Mouse (Mus musculus): ENCODE measurements around the gene Abhd8. TPM values are rescaled to one million over a fixed set of nuclear protein-coding genes. Genes with fewer than 3 reads are reported as not detected.

Abhd8 gene
- total RNA-seq (2012; rRNA removed) = 11.7 and 12.2 TPM in 2 replicates

GRCm38 (mm10) chr8:71463188-71464033 is at the start of gene Abhd8:
Gene Abhd8, minus strand, starts transcription at chr8:71463655.
- peaks cover 3% of the 10 kb centered on the region; the same call in 1 of the 2 replicates for H3K36me3 ChIP-seq (ENCODE audit: control insufficient read depth, insufficient read depth, low read length, poor library complexity, severe bottlenecking)
- TF ChIP-seq ZC3H11A (IDR thresholded peaks at IDR 0.05; ENCODE audit: borderline replicate concordance, low read depth, low read length) (no peak), ZNF384 (IDR thresholded peaks at IDR 0.05; ENCODE audit: low read depth, low read length) (no peak), MAFK (IDR thresholded peaks at IDR 0.05; ENCODE audit: insufficient read depth, low read depth, low read length) (no peak), HCFC1 (IDR thresholded peaks at IDR 0.05; ENCODE audit: borderline replicate concordance, insufficient read depth, low read length) (peak; percentile 56; the same call in 1 of the 2 replicates), CHD2 (IDR thresholded peaks at IDR 0.05; ENCODE audit: low read depth, low read length) (0 out of 2 replicates have a peak, but pooled peaks have one; percentile 49)

GRCm38 (mm10) chr8:71511644-71512043 is 48.2 kb upstream of the Abhd8 start, which contains the start of gene Plvap:
Gene Plvap, minus strand, starts transcription at chr8:71511752.
- H3K4me3 ChIP-seq (ENCODE audit: insufficient read depth in 1 of 2, low read depth in 1 of 2, low read length in 2 of 2, poor library complexity in 1 of 2, severe bottlenecking in 1 of 2) = peak within 1 kb of the TSS; percentile 32 to 42; a peak in 3 of 4 replicates
- H3K4me1 ChIP-seq (ENCODE audit: control insufficient read depth in 2 of 2, insufficient read depth in 2 of 2, low read length in 2 of 2, poor library complexity in 1 of 2) = peaks cover 4 to 8% of the 10 kb centered on the region in 2 experiments; a peak in 1 of 4 replicates
- in situ Hi-C loops (cut with MboI; ENCODE audit: low sequenced_read_pairs in 2 of 2, unreplicated experiment in 2 of 2) = loop anchor here in 1 of 2 experiments (5.0 kb wide), 1 partner anchor 69 kb away; no protein-coding TSS in a partner anchor
- no peaks in the 10 kb centered on the region for H3K9me3 ChIP-seq (ENCODE audit: control insufficient read depth, insufficient read depth, low read depth, low read length)
- H3K9ac ChIP-seq (ENCODE audit: insufficient read depth, low read depth, low read length, poor library complexity, severe bottlenecking) = no peak within 1 kb of the TSS
- no peak for DNase-seq (ENCODE audit: low read depth, low spot score)
- no peak within 1 kb of the TSS for H3K27ac ChIP-seq (ENCODE audit: insufficient read depth, low read depth, low read length, poor library complexity, severe bottlenecking)
- TF ChIP-seq CHD2 (IDR thresholded peaks at IDR 0.05; ENCODE audit: low read depth, low read length) (no peak), ZC3H11A (IDR thresholded peaks at IDR 0.05; ENCODE audit: borderline replicate concordance, low read depth, low read length) (no peak), MAFK (IDR thresholded peaks at IDR 0.05; ENCODE audit: insufficient read depth, low read depth, low read length) (no peak), ZNF384 (IDR thresholded peaks at IDR 0.05; ENCODE audit: low read depth, low read length) (no peak), HCFC1 (IDR thresholded peaks at IDR 0.05; ENCODE audit: borderline replicate concordance, insufficient read depth, low read length) (no peak)
- H3K36me3 ChIP-seq (ENCODE audit: control insufficient read depth, insufficient read depth, low read length, poor library complexity, severe bottlenecking) = no peaks in the 10 kb centered on the region

More at GRCm38 (mm10) chr8:71463188-71464033, at the start of gene Abhd8:
- peak within 1 kb of the TSS; percentile 92 to 96 for H3K4me3 ChIP-seq (ENCODE audit: insufficient read depth in 1 of 2, low read depth in 1 of 2, low read length in 2 of 2, poor library complexity in 1 of 2, severe bottlenecking in 1 of 2)
- DNase-seq (ENCODE audit: low read depth, low spot score) = peak; percentile 86
- H3K27ac ChIP-seq (ENCODE audit: insufficient read depth, low read depth, low read length, poor library complexity, severe bottlenecking) = no peak within 1 kb of the TSS
- in situ Hi-C loops (cut with MboI; ENCODE audit: low sequenced_read_pairs in 2 of 2, unreplicated experiment in 2 of 2) = no loop called here
- H3K9me3 ChIP-seq (ENCODE audit: control insufficient read depth, insufficient read depth, low read depth, low read length) = no peaks in the 10 kb centered on the region
- peak within 1 kb of the TSS; percentile 82 for H3K9ac ChIP-seq (ENCODE audit: insufficient read depth, low read depth, low read length, poor library complexity, severe bottlenecking)
- peaks cover 3 to 10% of the 10 kb centered on the region in 2 experiments; a peak in 1 of 4 replicates for H3K4me1 ChIP-seq (ENCODE audit: control insufficient read depth in 2 of 2, insufficient read depth in 2 of 2, low read length in 2 of 2, poor library complexity in 1 of 2)

GRCm38 (mm10) chr8:71509316-71509715 is 45.9 kb upstream of the Abhd8 start:
- H3K27ac ChIP-seq (ENCODE audit: insufficient read depth, low read depth, low read length, poor library complexity, severe bottlenecking) = no peak overlapping the region
- DNase-seq (ENCODE audit: low read depth, low spot score) = no peak
- TF ChIP-seq HCFC1 (IDR thresholded peaks at IDR 0.05; ENCODE audit: borderline replicate concordance, insufficient read depth, low read length) (no peak), MAFK (IDR thresholded peaks at IDR 0.05; ENCODE audit: insufficient read depth, low read depth, low read length) (no peak), ZNF384 (IDR thresholded peaks at IDR 0.05; ENCODE audit: low read depth, low read length) (no peak), ZC3H11A (IDR thresholded peaks at IDR 0.05; ENCODE audit: borderline replicate concordance, low read depth, low read length) (no peak), CHD2 (IDR thresholded peaks at IDR 0.05; ENCODE audit: low read depth, low read length) (no peak)
- no peaks in the 10 kb centered on the region; the same call in 1 of the 2 replicates for H3K36me3 ChIP-seq (ENCODE audit: control insufficient read depth, insufficient read depth, low read length, poor library complexity, severe bottlenecking)
- H3K9me3 ChIP-seq (ENCODE audit: control insufficient read depth, insufficient read depth, low read depth, low read length) = no peaks in the 10 kb centered on the region
- no peak overlapping the region for H3K4me3 ChIP-seq (ENCODE audit: insufficient read depth in 1 of 2, low read depth in 1 of 2, low read length in 2 of 2, poor library complexity in 1 of 2, severe bottlenecking in 1 of 2)
- peaks cover 4 to 8% of the 10 kb centered on the region in 2 experiments; a peak in 1 of 4 replicates for H3K4me1 ChIP-seq (ENCODE audit: control insufficient read depth in 2 of 2, insufficient read depth in 2 of 2, low read length in 2 of 2, poor library complexity in 1 of 2)
- no peak overlapping the region for H3K9ac ChIP-seq (ENCODE audit: insufficient read depth, low read depth, low read length, poor library complexity, severe bottlenecking)
- in situ Hi-C loops (cut with MboI; ENCODE audit: low sequenced_read_pairs in 2 of 2, unreplicated experiment in 2 of 2) = no loop called here

- TF ChIP-seq MAFK (IDR thresholded peaks at IDR 0.05; ENCODE audit: insufficient read depth, low read depth, low read length) (no peak), ZNF384 (IDR thresholded peaks at IDR 0.05; ENCODE audit: low read depth, low read length) (no peak), HCFC1 (IDR thresholded peaks at IDR 0.05; ENCODE audit: borderline replicate concordance, insufficient read depth, low read length) (no peak; the same call in 1 of the 2 replicates), CHD2 (IDR thresholded peaks at IDR 0.05; ENCODE audit: low read depth, low read length) (no peak), ZC3H11A (IDR thresholded peaks at IDR 0.05; ENCODE audit: borderline replicate concordance, low read depth, low read length) (no peak)
- Histone ChIP-seq H3K4me1 (ENCODE audit: control insufficient read depth in 2 of 2, insufficient read depth in 2 of 2, low read length in 2 of 2, poor library complexity in 1 of 2) (peaks cover 4 to 6% of the 10 kb centered on the region in 2 experiments; a peak in 1 of 4 replicates), H3K36me3 (ENCODE audit: control insufficient read depth, insufficient read depth, low read length, poor library complexity, severe bottlenecking) (no peaks in the 10 kb centered on the region; the same call in 1 of the 2 replicates), H3K4me3 (ENCODE audit: insufficient read depth in 1 of 2, low read depth in 1 of 2, low read length in 2 of 2, poor library complexity in 1 of 2, severe bottlenecking in 1 of 2) (peak overlapping the region; percentile 75 to 82), H3K27ac (ENCODE audit: insufficient read depth, low read depth, low read length, poor library complexity, severe bottlenecking) (no peak overlapping the region), H3K9me3 (ENCODE audit: control insufficient read depth, insufficient read depth, low read depth, low read length) (no peaks in the 10 kb centered on the region), H3K9ac (ENCODE audit: insufficient read depth, low read depth, low read length, poor library complexity, severe bottlenecking) (peak overlapping the region; percentile 74)
- in situ Hi-C loops (cut with MboI; ENCODE audit: low sequenced_read_pairs in 2 of 2, unreplicated experiment in 2 of 2) = no loop called here
- DNase-seq (ENCODE audit: low read depth, low spot score) = peak; percentile 88
Observed at GRCm38 (mm10) chr8:71507589-71508104, 44.2 kb upstream of the Abhd8 start.
